Mouse (Mus musculus): ENCODE measurements at regions not wholly inside any gene's neighbourhood (a gene's known extent, or its start where the extent isn't known, plus 50 kb on each side); places are given as distances from the start of the nearest gene placed in this dataset.

GRCm38 (mm10) chr3:102670557-102670956, 63.8 kb upstream of the Tspan2 start:
- ATAC-seq (ENCODE audit: low read depth) = no peak

GRCm38 (mm10) chr3:102670972-102671371, 63.4 kb upstream of the Tspan2 start:
- H3K4me1 ChIP-seq (ENCODE audit: control insufficient read depth, insufficient read depth, low read length) = no peaks in the 10 kb centered on the region
- H3K4me3 ChIP-seq (ENCODE audit: low read depth, low read length) = no peak overlapping the region
- H3K4me2 ChIP-seq (ENCODE audit: low read depth, low read length) = no peak overlapping the region
- H3K27ac ChIP-seq (ENCODE audit: low read depth, low read length) = no peak overlapping the region
- H3K9me3 ChIP-seq (ENCODE audit: control insufficient read depth, low read length) = no peaks in the 10 kb centered on the region
- no peaks in the 10 kb centered on the region for H3K36me3 ChIP-seq (ENCODE audit: control insufficient read depth, insufficient read depth, low read length)
- WGBS = 83% methylated on average over 5 of the region's 5 CpGs
- no peak for ATAC-seq (ENCODE audit: low read depth)
- no peaks in the 10 kb centered on the region for H3K27me3 ChIP-seq (ENCODE audit: control insufficient read depth, insufficient read depth, low read length)
- H3K9ac ChIP-seq (replicated peaks; ENCODE audit: low read depth, low read length) = no peak overlapping the region

More at GRCm38 (mm10) chr3:102670557-102670956, 63.8 kb upstream of the Tspan2 start:
- no peaks in the 10 kb centered on the region for H3K9me3 ChIP-seq (ENCODE audit: control insufficient read depth, low read length)
- no peaks in the 10 kb centered on the region for H3K27me3 ChIP-seq (ENCODE audit: control insufficient read depth, insufficient read depth, low read length)
- no peak overlapping the region for H3K9ac ChIP-seq (replicated peaks; ENCODE audit: low read depth, low read length)
- H3K4me2 ChIP-seq (ENCODE audit: low read depth, low read length) = no peak overlapping the region
- H3K4me1 ChIP-seq (ENCODE audit: control insufficient read depth, insufficient read depth, low read length) = no peaks in the 10 kb centered on the region
- no peak overlapping the region for H3K27ac ChIP-seq (ENCODE audit: low read depth, low read length)
- WGBS = 81% methylated on average over 5 of the region's 5 CpGs
- H3K36me3 ChIP-seq (ENCODE audit: control insufficient read depth, insufficient read depth, low read length) = no peaks in the 10 kb centered on the region
- no peak overlapping the region for H3K4me3 ChIP-seq (ENCODE audit: low read depth, low read length)

GRCm38 (mm10) chr3:102673506-102673905, 60.8 kb upstream of the Tspan2 start:
- Histone ChIP-seq H3K4me1 (ENCODE audit: control insufficient read depth, insufficient read depth, low read length) (no peaks in the 10 kb centered on the region), H3K36me3 (ENCODE audit: control insufficient read depth, insufficient read depth, low read length) (no peaks in the 10 kb centered on the region), H3K9ac (replicated peaks; ENCODE audit: low read depth, low read length) (no peak overlapping the region), H3K27ac (ENCODE audit: low read depth, low read length) (no peak overlapping the region), H3K27me3 (ENCODE audit: control insufficient read depth, insufficient read depth, low read length) (no peaks in the 10 kb centered on the region), H3K4me3 (ENCODE audit: low read depth, low read length) (no peak overlapping the region), H3K9me3 (ENCODE audit: control insufficient read depth, low read length) (no peaks in the 10 kb centered on the region), H3K4me2 (ENCODE audit: low read depth, low read length) (no peak overlapping the region)
- ATAC-seq (ENCODE audit: low read depth) = no peak
- WGBS = 83% methylated on average over 5 of the region's 5 CpGs

- ATAC-seq (ENCODE audit: low read depth) = no peak
- 68% methylated on average over 2 of the region's 2 CpGs for WGBS
Observed at GRCm38 (mm10) chr3:102674068-102674467, 60.3 kb upstream of the Tspan2 start.

GRCm38 (mm10) chr3:102676946-102677534, 57.3 kb upstream of the Tspan2 start:
- H3K36me3 ChIP-seq (ENCODE audit: control insufficient read depth, insufficient read depth, low read length) = no peaks in the 10 kb centered on the region
- H3K9me3 ChIP-seq (ENCODE audit: control insufficient read depth, low read length) = no peaks in the 10 kb centered on the region
- H3K9ac ChIP-seq (replicated peaks; ENCODE audit: low read depth, low read length) = no peak overlapping the region
- H3K4me3 ChIP-seq (ENCODE audit: low read depth, low read length) = no peak overlapping the region
- no peaks in the 10 kb centered on the region for H3K4me1 ChIP-seq (ENCODE audit: control insufficient read depth, insufficient read depth, low read length)
- WGBS = 86% methylated on average over 7 of the region's 7 CpGs
- no peaks in the 10 kb centered on the region for H3K27me3 ChIP-seq (ENCODE audit: control insufficient read depth, insufficient read depth, low read length)
- peak; percentile 65; the same call in 1 of the 2 replicates for ATAC-seq (ENCODE audit: low read depth)
- H3K27ac ChIP-seq (ENCODE audit: low read depth, low read length) = no peak overlapping the region
- no peak overlapping the region for H3K4me2 ChIP-seq (ENCODE audit: low read depth, low read length)

More at GRCm38 (mm10) chr3:102674068-102674467, 60.3 kb upstream of the Tspan2 start:
- Histone ChIP-seq H3K27ac (ENCODE audit: low read depth, low read length) (no peak overlapping the region), H3K9me3 (ENCODE audit: control insufficient read depth, low read length) (no peaks in the 10 kb centered on the region), H3K9ac (replicated peaks; ENCODE audit: low read depth, low read length) (no peak overlapping the region), H3K4me2 (ENCODE audit: low read depth, low read length) (no peak overlapping the region), H3K4me3 (ENCODE audit: low read depth, low read length) (no peak overlapping the region), H3K4me1 (ENCODE audit: control insufficient read depth, insufficient read depth, low read length) (no peaks in the 10 kb centered on the region), H3K27me3 (ENCODE audit: control insufficient read depth, insufficient read depth, low read length) (no peaks in the 10 kb centered on the region), H3K36me3 (ENCODE audit: control insufficient read depth, insufficient read depth, low read length) (no peaks in the 10 kb centered on the region)

GRCm38 (mm10) chr3:102678516-102678915, 55.8 kb upstream of the Tspan2 start:
- WGBS = 94% methylated on average over 1 of the region's 1 CpGs
- Histone ChIP-seq H3K36me3 (ENCODE audit: control insufficient read depth, insufficient read depth, low read length) (no peaks in the 10 kb centered on the region), H3K4me2 (ENCODE audit: low read depth, low read length) (no peak overlapping the region), H3K9me3 (ENCODE audit: control insufficient read depth, low read length) (no peaks in the 10 kb centered on the region), H3K27ac (ENCODE audit: low read depth, low read length) (no peak overlapping the region), H3K4me3 (ENCODE audit: low read depth, low read length) (no peak overlapping the region), H3K4me1 (ENCODE audit: control insufficient read depth, insufficient read depth, low read length) (no peaks in the 10 kb centered on the region), H3K9ac (replicated peaks; ENCODE audit: low read depth, low read length) (no peak overlapping the region), H3K27me3 (ENCODE audit: control insufficient read depth, insufficient read depth, low read length) (no peaks in the 10 kb centered on the region)
- ATAC-seq (ENCODE audit: low read depth) = no peak

- 84% methylated on average over 8 of the region's 8 CpGs for WGBS
Observed at GRCm38 (mm10) chr3:102682424-102682823, 51.9 kb upstream of the Tspan2 start.

GRCm38 (mm10) chr3:102683541-102683940, 50.8 kb upstream of the Tspan2 start:
- H3K36me3 ChIP-seq (ENCODE audit: control insufficient read depth, insufficient read depth, low read length) = no peaks in the 10 kb centered on the region
- no peaks in the 10 kb centered on the region for H3K4me1 ChIP-seq (ENCODE audit: control insufficient read depth, insufficient read depth, low read length)
- no peak overlapping the region for H3K4me3 ChIP-seq (ENCODE audit: low read depth, low read length)
- ATAC-seq (ENCODE audit: low read depth) = no peak
- no peak overlapping the region for H3K27ac ChIP-seq (ENCODE audit: low read depth, low read length)
- WGBS = 92% methylated on average over 10 of the region's 10 CpGs
- no peaks in the 10 kb centered on the region for H3K9me3 ChIP-seq (ENCODE audit: control insufficient read depth, low read length)
- no peak overlapping the region for H3K9ac ChIP-seq (replicated peaks; ENCODE audit: low read depth, low read length)
- H3K27me3 ChIP-seq (ENCODE audit: control insufficient read depth, insufficient read depth, low read length) = no peaks in the 10 kb centered on the region
- no peak overlapping the region for H3K4me2 ChIP-seq (ENCODE audit: low read depth, low read length)

More at GRCm38 (mm10) chr3:102682424-102682823, 51.9 kb upstream of the Tspan2 start:
- no peak overlapping the region for H3K4me3 ChIP-seq (ENCODE audit: low read depth, low read length)
- no peaks in the 10 kb centered on the region for H3K9me3 ChIP-seq (ENCODE audit: control insufficient read depth, low read length)
- H3K4me1 ChIP-seq (ENCODE audit: control insufficient read depth, insufficient read depth, low read length) = no peaks in the 10 kb centered on the region
- H3K36me3 ChIP-seq (ENCODE audit: control insufficient read depth, insufficient read depth, low read length) = no peaks in the 10 kb centered on the region
- ATAC-seq (ENCODE audit: low read depth) = no peak
- no peak overlapping the region for H3K9ac ChIP-seq (replicated peaks; ENCODE audit: low read depth, low read length)
- no peak overlapping the region for H3K27ac ChIP-seq (ENCODE audit: low read depth, low read length)
- H3K4me2 ChIP-seq (ENCODE audit: low read depth, low read length) = no peak overlapping the region
- H3K27me3 ChIP-seq (ENCODE audit: control insufficient read depth, insufficient read depth, low read length) = no peaks in the 10 kb centered on the region

All from neural tube, embryonic 14.5 days (tissue).